Comparison of ENCODE assay signal across 11 mouse cellular contexts in genomic region chr11:5380275-5380674, GRCm38 (mm10).
A peak's percentile ranks its signal among the peaks of the same experiment; 100 is the strongest.
DNase-seq lines count a peak whose midpoint lies in the region; ATAC-seq lines count a peak whose summit lies in the region.
"Had no signal": no experiment of that assay in that cellular context is flagged by ENCODE, and none has a peak within 500 bp of the region (broad histone marks: within the 10 kb centered on the region; RNA-seq: fewer than 3 reads in every experiment).

No protein-coding gene starts in this region.

- H3K36me3 ChIP-seq in liver, embryonic 11.5 days (ENCODE audit: control insufficient read depth, insufficient read depth, low read length), result no peaks in the 10 kb centered on the region
- H3K36me3 ChIP-seq in intestine, embryonic 16.5 days (ENCODE audit: control insufficient read depth, insufficient read depth, low read length), result no peaks in the 10 kb centered on the region
- peaks cover 4% of the 10 kb centered on the region; the same call in 1 of the 2 replicates for H3K36me3 ChIP-seq in midbrain, embryonic 10.5 days

- no peak overlapping the region for H3K4me3 ChIP-seq in liver, embryonic 11.5 days (ENCODE audit: low read depth, low read length)
- no peak overlapping the region for H3K4me3 ChIP-seq in intestine, embryonic 16.5 days (ENCODE audit: low read length)
- H3K4me3 ChIP-seq in midbrain, embryonic 10.5 days, result no peak overlapping the region
- H3K4me3 ChIP-seq: forebrain, embryonic 10.5 days had no signal

- DNase-seq in liver, result peak; percentile 9
- DNase-seq in liver, embryonic 11.5 days (ENCODE audit: low spot score), result no peak
- DNase-seq in adrenal gland, adult (ENCODE audit: inconsistent age in 2 of 2, low spot score in 1 of 2), result peak; percentile 87 to 95
- DNase-seq in lung, postnatal 36 days, result peak; percentile 80
- DNase-seq in midbrain, embryonic 10.5 days (ENCODE audit: low spot score), result no peak
- DNase-seq in left cerebral cortex, adult 8-10 months (ENCODE audit: low spot score in 2 of 2), result no peak
- DNase-seq in retina, embryonic 14.5 days (ENCODE audit: low spot score), result no peak
- DNase-seq: kidney, adult 8-10 months; lung, embryonic 14.5 days had no signal

- H3K27ac ChIP-seq in liver, embryonic 11.5 days (ENCODE audit: low read depth, low read length), result no peak overlapping the region
- no peak overlapping the region for H3K27ac ChIP-seq in intestine, embryonic 16.5 days (ENCODE audit: low read length)
- no peak overlapping the region for H3K27ac ChIP-seq in midbrain, embryonic 10.5 days (replicated peaks)
- H3K27ac ChIP-seq: forebrain, embryonic 10.5 days had no signal

- no peaks in the 10 kb centered on the region for H3K27me3 ChIP-seq in liver, embryonic 11.5 days (replicated peaks; ENCODE audit: control insufficient read depth, insufficient read depth, low read length)
- H3K27me3 ChIP-seq in intestine, embryonic 16.5 days (replicated peaks; ENCODE audit: control insufficient read depth, insufficient read depth, low read length), result no peaks in the 10 kb centered on the region
- no peaks in the 10 kb centered on the region for H3K27me3 ChIP-seq in midbrain, embryonic 10.5 days (ENCODE audit: low read depth, poor library complexity, severe bottlenecking)

- H3K4me1 ChIP-seq in liver, embryonic 11.5 days (replicated peaks; ENCODE audit: control insufficient read depth, insufficient read depth, low read length), result no peaks in the 10 kb centered on the region
- H3K4me1 ChIP-seq in intestine, embryonic 16.5 days (ENCODE audit: control insufficient read depth, insufficient read depth, low read length), result no peaks in the 10 kb centered on the region
- H3K4me1 ChIP-seq in midbrain, embryonic 10.5 days, result peaks cover 20% of the 10 kb centered on the region; the same call in 1 of the 2 replicates

- H3K4me2 ChIP-seq in liver, embryonic 11.5 days, result no peak overlapping the region
- H3K4me2 ChIP-seq in intestine, embryonic 16.5 days (ENCODE audit: low read depth, low read length), result no peak overlapping the region
- H3K4me2 ChIP-seq: lung, embryonic 14.5 days had no signal

- ATAC-seq in liver, embryonic 11.5 days (replicated peaks; ENCODE audit: low FRiP score), result no peak
- ATAC-seq in intestine, embryonic 16.5 days, result peak; percentile 65; the same call in 1 of the 2 replicates

- no peaks in the 10 kb centered on the region for H3K9me3 ChIP-seq in liver, embryonic 11.5 days (ENCODE audit: control insufficient read depth, low read length)
- no peaks in the 10 kb centered on the region for H3K9me3 ChIP-seq in intestine, embryonic 16.5 days (ENCODE audit: control insufficient read depth, low read length)
- no peaks in the 10 kb centered on the region for H3K9me3 ChIP-seq in midbrain, embryonic 10.5 days (replicated peaks)
- H3K9me3 ChIP-seq: forebrain, embryonic 10.5 days had no signal

- H3K9ac ChIP-seq in liver, embryonic 11.5 days (ENCODE audit: low read depth, low read length), result no peak overlapping the region
- H3K9ac ChIP-seq in intestine, embryonic 16.5 days (ENCODE audit: low read depth, low read length), result no peak overlapping the region
- H3K9ac ChIP-seq: lung, embryonic 14.5 days had no signal

- 69% methylated on average over 3 of the region's 3 CpGs for WGBS in liver, embryonic 11.5 days
- WGBS in intestine, embryonic 16.5 days, result 66% methylated on average over 3 of the region's 3 CpGs
- 89% methylated on average over 3 of the region's 3 CpGs for WGBS in midbrain, embryonic 10.5 days

Comparison
In these comparisons a context has a peak if more than half of its experiments do, and no peak if none do; other contexts are left out.
1. DNase-seq: peak in liver (single experiment), adrenal gland, adult (2 of 2) and lung, postnatal 36 days (single experiment); none in liver, embryonic 11.5 days (single experiment), midbrain, embryonic 10.5 days (single experiment), left cerebral cortex, adult 8-10 months (0 of 2) and retina, embryonic 14.5 days (single experiment).